Mouse (Mus musculus): ENCODE data around the gene Rln1.
A peak's percentile ranks its signal among the peaks of the same experiment; 100 is the strongest.

Rln1 gene

GRCm38 (mm10) chr19:29334068-29334745 is at the start of gene Rln1:
Rln1 (minus strand) TSS chr19:29334670.
- peak; percentile 13 for DNase-seq

DNA sequence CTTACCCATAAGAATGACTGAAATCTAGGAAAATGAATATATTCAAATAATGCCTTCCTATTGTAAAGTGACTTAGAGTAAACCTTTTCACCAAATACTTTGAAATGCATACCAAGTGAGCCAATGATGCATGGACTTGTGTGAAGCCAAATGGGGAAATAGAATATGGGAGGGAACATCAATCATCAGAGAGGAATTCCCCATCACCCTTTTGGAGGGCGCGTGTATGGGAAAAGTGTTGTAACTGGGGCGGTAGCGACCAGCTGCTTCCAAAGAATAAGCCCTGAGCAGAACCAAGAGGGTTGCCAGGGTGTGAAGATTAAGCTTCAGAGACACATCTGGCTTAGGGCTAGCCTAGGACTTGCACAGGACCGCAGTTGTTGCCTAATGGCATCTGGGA is 48.9 kb upstream of the Rln1 start:
- no peak for DNase-seq

GRCm38 (mm10) chr19:29379839-29380603 is 45.6 kb upstream of the Rln1 start:
- DNase-seq: no peak

- no peak for DNase-seq
Measured at GRCm38 (mm10) chr19:29376382-29376781, 41.9 kb upstream of the Rln1 start.

- DNase-seq: no peak
Measured at GRCm38 (mm10) chr19:29374947-29375346, 40.5 kb upstream of the Rln1 start.

GRCm38 (mm10) chr19:29373438-29373837 is 39.0 kb upstream of the Rln1 start:
- DNase-seq: no peak

DNA sequence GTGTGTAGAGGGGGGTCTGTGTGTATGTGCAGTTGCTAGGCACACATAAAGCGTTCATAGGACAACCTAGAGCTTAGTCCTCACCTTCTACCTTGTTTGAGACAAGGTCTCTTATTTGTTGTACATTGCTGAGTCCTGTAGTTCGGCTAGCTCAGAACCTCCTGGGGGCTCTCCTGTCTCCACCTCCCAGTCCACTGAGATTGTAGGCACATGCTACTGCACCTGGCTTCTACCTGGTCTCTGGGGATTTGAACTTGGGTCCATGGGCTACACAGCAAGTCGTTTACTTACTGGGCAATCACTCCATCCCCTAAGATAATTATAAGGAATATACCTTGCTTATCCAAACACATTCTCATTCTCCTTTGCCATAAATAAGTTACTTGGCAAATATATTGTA is 38.2 kb upstream of the Rln1 start:
- no peak for DNase-seq

GRCm38 (mm10) chr19:29372138-29372537 is 37.7 kb upstream of the Rln1 start:
- DNase-seq: no peak

- DNase-seq: no peak
Measured at GRCm38 (mm10) chr19:29371284-29372081, 37.0 kb upstream of the Rln1 start.

- DNase-seq: no peak
Measured at GRCm38 (mm10) chr19:29370545-29371283, 36.2 kb upstream of the Rln1 start.

- DNase-seq: no peak
Measured at GRCm38 (mm10) chr19:29370112-29370511, 35.6 kb upstream of the Rln1 start.

DNA sequence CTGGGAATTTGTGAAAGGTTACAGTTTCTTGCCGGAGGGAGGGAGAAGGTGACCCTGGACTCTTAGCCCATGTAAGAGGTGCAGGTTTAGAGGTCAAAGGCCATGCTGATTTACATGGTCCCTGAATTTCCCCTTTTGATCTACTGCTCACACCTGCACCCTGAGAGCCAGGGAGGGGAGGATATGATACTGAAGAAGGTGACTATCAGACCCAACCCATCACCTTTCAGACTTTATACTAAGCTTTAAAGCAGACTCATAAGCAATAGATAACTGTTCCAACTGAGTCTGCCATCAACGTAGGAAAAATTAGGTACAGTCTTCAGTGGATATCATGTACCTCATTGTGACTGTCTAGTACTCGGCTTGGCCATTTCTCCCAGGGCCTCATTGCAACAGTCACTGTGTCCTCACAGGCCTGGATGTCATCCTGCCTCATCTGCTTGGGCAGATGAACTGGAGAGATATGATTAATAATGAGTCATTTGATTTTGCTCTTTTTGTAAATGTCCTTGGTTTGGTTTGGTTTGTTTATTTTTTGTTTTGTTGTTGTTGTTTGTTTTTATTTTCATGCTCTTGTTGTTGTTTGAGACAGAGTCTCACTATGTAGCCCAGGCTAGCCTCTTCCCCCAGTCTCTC is 34.3 kb upstream of the Rln1 start:
- no peak for DNase-seq

GRCm38 (mm10) chr19:29368041-29368440 is 33.6 kb upstream of the Rln1 start:
- DNase-seq: no peak

DNA sequence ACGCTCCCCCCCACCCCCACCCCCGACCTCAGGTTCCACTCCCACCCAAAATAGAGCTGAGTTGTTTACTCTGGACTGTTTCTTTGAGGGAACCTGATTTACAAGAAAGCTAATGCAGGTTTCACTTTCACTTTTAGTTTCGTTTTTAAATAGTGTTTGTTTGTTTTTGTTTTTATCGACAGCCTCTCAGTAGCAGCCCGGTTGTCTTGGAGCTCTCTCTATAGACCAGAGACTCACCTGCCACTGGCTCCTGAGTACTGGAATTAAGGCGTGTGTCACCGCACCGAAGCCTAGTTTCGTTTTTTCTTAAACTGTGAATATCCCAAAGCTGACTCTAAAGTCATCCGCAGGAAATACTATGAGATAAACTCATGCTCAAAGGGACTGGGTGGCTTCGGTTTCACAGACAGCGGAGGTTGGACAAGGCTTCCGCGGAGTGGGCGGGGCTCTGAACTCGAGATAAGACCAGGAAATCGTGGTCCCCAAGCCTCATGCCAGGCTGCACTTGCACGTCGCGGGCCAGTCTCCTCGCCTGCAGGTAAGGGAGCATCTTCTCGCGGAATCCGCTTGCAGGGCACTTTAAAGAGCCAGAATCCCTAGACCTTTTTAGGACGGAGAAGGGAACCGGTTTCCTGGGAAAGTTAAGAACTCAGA is 32.6 kb upstream of the Rln1 start, which contains the start of the genes Plgrkt and Cd274:
TSS of gene Plgrkt (minus strand) at position 422 of the 654 bp plus-strand sequence.
TSS of gene Cd274 (plus strand) at position 487 of the 654 bp plus-strand sequence.
- peak; percentile 35 for DNase-seq

DNA sequence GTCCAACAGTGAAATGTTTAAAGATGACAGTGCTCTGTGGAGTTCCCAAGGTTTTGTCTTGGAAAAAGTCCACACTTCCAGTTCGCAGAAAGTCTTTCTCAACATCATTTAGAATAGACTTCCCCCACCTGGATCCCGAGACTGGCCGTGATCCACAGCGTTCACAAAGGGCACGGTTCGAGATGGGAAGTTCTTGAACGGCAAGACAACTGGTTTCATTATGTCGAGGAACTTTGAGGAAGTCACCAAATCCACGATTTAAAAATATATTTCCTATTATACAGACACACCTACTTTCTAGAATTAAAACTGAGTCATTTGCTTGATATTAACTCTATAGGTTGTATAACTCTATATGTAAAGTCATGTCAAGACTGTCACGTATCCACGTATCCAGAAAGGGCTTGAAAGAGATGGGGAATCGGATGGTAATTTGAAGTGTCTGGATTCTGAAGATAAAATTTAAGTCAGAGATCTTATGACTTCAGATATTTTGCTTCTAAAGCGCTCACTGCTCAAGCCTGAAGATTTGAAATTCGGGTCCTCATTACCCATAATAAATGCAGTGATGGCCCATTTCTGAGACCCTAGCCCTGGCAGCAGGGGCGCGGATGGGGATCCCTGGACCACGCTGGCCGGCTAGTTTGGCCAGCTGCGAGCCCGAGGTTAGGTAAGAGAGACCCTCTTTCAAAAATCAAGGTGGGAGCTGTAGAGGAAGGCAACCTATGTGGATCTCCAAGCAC is 31.9 kb upstream of the Rln1 start:
- no peak for DNase-seq

- DNase-seq: no peak
Measured at GRCm38 (mm10) chr19:29365105-29365504, 30.6 kb upstream of the Rln1 start.

- no peak for DNase-seq
Measured at GRCm38 (mm10) chr19:29364076-29364475, 29.6 kb upstream of the Rln1 start.

- no peak for DNase-seq
Measured at GRCm38 (mm10) chr19:29363557-29363956, 29.1 kb upstream of the Rln1 start.

DNA sequence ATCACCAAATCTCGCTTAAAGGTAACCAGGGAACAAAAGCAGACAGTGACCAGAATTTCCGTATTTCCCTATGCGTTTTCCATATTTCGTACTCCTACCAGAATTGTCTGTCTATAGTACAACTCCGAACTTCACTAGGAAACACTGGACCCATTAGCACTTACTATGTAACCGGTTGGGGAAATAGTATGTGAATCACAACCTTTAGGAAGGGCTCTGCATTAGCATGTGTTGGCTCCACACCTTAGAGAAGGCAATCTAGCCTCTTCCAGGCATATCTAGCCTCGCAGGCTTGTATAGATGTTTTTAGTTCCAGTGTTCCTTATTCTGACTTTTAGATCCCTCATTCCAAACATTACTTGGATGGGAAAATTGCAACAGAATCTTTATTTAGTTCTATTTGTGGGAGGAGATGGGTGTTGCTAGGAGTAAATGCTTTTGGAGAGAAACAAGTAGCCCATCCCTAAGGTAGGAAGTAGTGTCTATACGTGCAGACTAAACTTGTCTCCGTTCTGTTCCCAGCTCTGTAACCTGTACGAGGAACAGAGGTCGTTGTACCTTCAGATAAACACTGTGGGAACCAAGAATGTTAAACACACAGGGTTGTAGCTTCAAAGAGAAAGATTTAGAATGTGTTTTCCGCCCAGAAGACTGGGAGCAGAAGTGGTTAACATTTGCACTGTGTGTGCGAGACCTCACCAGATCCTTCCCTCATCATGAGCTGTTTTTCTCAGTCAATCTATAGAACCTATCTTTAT is 27.9 kb upstream of the Rln1 start:
- no peak for DNase-seq

All from cerebellum, adult 11 months (tissue).